Mouse (Mus musculus) adrenal gland, postnatal 36 days (tissue): ENCODE results near the gene Maml3. TPM values are rescaled to one million over a fixed set of nuclear protein-coding genes. Genes with fewer than 3 reads are reported as not detected.

Experiments used
- DNase-seq, 2 experiments: peaks; one replicate each; pipeline ENCODE4 v3.0.0; 2021; ENCODE audit warnings: mixed read lengths in 1 of 2
- total RNA-seq, 2 experiments: library from RNA; stranded (reverse); gene quantifications; 2 replicates each; pipeline ENCODE4 v1.2.3; 2021

Maml3 gene
- total RNA-seq, 2 experiments from 2014 or later, result 7.6 to 9.9 TPM

- no peak for DNase-seq
Measured at GRCm38 (mm10) chr3:51742405-51742804, 362.5 kb downstream of the Maml3 start.

GRCm38 (mm10) chr3:51741824-51742223, 363.1 kb downstream of the Maml3 start:
- DNase-seq, result no peak

- no peak for DNase-seq
Measured at GRCm38 (mm10) chr3:51739835-51740112, 365.1 kb downstream of the Maml3 start.

GRCm38 (mm10) chr3:51739049-51739834, 365.6 kb downstream of the Maml3 start:
- peak in 1 of 2 experiments; percentile 30 for DNase-seq

GRCm38 (mm10) chr3:51733685-51734084, 371.2 kb downstream of the Maml3 start:
- no peak for DNase-seq

GRCm38 (mm10) chr3:51731949-51732636, 372.8 kb downstream of the Maml3 start:
- no peak for DNase-seq

- no peak for DNase-seq
Measured at GRCm38 (mm10) chr3:51730662-51731061, 374.2 kb downstream of the Maml3 start.

GRCm38 (mm10) chr3:51729109-51729918, 375.6 kb downstream of the Maml3 start:
- DNase-seq, result no peak

- DNase-seq, result no peak
Measured at GRCm38 (mm10) chr3:51728456-51728855, 376.4 kb downstream of the Maml3 start.

GRCm38 (mm10) chr3:51727968-51728367, 376.9 kb downstream of the Maml3 start:
- no peak for DNase-seq

GRCm38 (mm10) chr3:51727487-51727886, 377.4 kb downstream of the Maml3 start:
- DNase-seq, result no peak

GRCm38 (mm10) chr3:51726257-51726656, 378.6 kb downstream of the Maml3 start:
- DNase-seq, result no peak

GRCm38 (mm10) chr3:51719982-51720381, 384.9 kb downstream of the Maml3 start:
- no peak for DNase-seq

- DNase-seq, result peak in 1 of 2 experiments; percentile 44
Measured at GRCm38 (mm10) chr3:51719373-51719772, 385.5 kb downstream of the Maml3 start.

GRCm38 (mm10) chr3:51717909-51718308, 387.0 kb downstream of the Maml3 start:
- no peak for DNase-seq

- DNase-seq, result no peak
Measured at GRCm38 (mm10) chr3:51717455-51717854, 387.4 kb downstream of the Maml3 start.

GRCm38 (mm10) chr3:51714469-51714868, 390.4 kb downstream of the Maml3 start:
- no peak for DNase-seq

- no peak for DNase-seq
Measured at GRCm38 (mm10) chr3:51713233-51713632, 391.6 kb downstream of the Maml3 start.

- DNase-seq, result no peak
Measured at GRCm38 (mm10) chr3:51712382-51712781, 392.5 kb downstream of the Maml3 start.

GRCm38 (mm10) chr3:51708746-51709411, 396.0 kb downstream of the Maml3 start:
- DNase-seq, result peak; percentile 81 to 87

GRCm38 (mm10) chr3:51708375-51708745, 396.5 kb downstream of the Maml3 start:
- DNase-seq, result no peak

- no peak for DNase-seq
Measured at GRCm38 (mm10) chr3:51705220-51705619, 399.7 kb downstream of the Maml3 start.
